Mouse (Mus musculus) cerebellum, adult 2 months (tissue): ENCODE data around the gene Ugt1a6b.

ENCODE experiments used
- CTCF ChIP-seq: fragments of 200-500 bp; IDR thresholded peaks from 2 replicates; pipeline ENCODE4 v1.5.1; 2011; ENCODE audit warnings: low read depth, mild to moderate bottlenecking, control low read depth, low read length, moderate library complexity, borderline replicate concordance; ENCODE audit not compliant: insufficient read depth
- POLR2A ChIP-seq: fragments of 200-500 bp; IDR thresholded peaks from 2 replicates; pipeline ENCODE4 v1.6.1; 2011; ENCODE audit warnings: low read length, control low read depth, borderline replicate concordance; ENCODE audit not compliant: insufficient read depth

- TF ChIP-seq CTCF (no peak), POLR2A (no peak)
These were observed 142.8 kb downstream of the Ugt1a6b start for GRCm38 (mm10) chr1:88245881-88246280.
